Mouse (Mus musculus) heart, embryonic 12.5 days (tissue): ENCODE results near the gene Adam17. TPM values are rescaled to one million over a fixed set of nuclear protein-coding genes. Genes with fewer than 3 reads are reported as not detected.

Source experiments
- ATAC-seq: fragments of 200-750 bp; cut with Nextera tagmentation; 2 replicates; pipeline ENCODE4 v1.8.0; 2017; ENCODE audit warnings: moderate TSS enrichment, moderate library complexity; ENCODE audit not compliant: insufficient number of reproducible peaks, low FRiP score
- H3K27ac ChIP-seq: fragments of 300-500 bp; sonication (generic); 2 replicates; pipeline ENCODE4 v1.5.1; 2016; ENCODE audit warnings: mild to moderate bottlenecking, moderate library complexity; ENCODE audit not compliant: poor library complexity, severe bottlenecking
- H3K27me3 ChIP-seq: fragments of 300-500 bp; sonication (generic); replicated peaks from 2 replicates; pipeline ENCODE4 v1.6.1; 2016; ENCODE audit warnings: mild to moderate bottlenecking, moderate library complexity
- H3K36me3 ChIP-seq: fragments of 300-500 bp; sonication (generic); 2 replicates; pipeline ENCODE4 v1.6.1; 2016; ENCODE audit warnings: mild to moderate bottlenecking, moderate library complexity
- H3K4me1 ChIP-seq: fragments of 300-500 bp; sonication (generic); replicated peaks from 2 replicates; pipeline ENCODE4 v1.6.1; 2016; ENCODE audit warnings: mild to moderate bottlenecking
- H3K4me2 ChIP-seq: fragments of 300-500 bp; sonication (generic); 2 replicates; pipeline ENCODE4 v1.6.1; 2016; ENCODE audit warnings: mild to moderate bottlenecking, moderate library complexity
- H3K4me3 ChIP-seq: fragments of 300-500 bp; sonication (generic); 2 replicates; pipeline ENCODE4 v1.5.1; 2016; ENCODE audit warnings: mild to moderate bottlenecking
- H3K9ac ChIP-seq: fragments of 300-500 bp; sonication (generic); 2 replicates; pipeline ENCODE4 v1.6.1; 2016; ENCODE audit warnings: mild to moderate bottlenecking, moderate library complexity
- H3K9me3 ChIP-seq: fragments of 300-500 bp; sonication (generic); replicated peaks from 2 replicates; pipeline ENCODE4 v1.6.1; 2016; ENCODE audit warnings: mild to moderate bottlenecking, moderate library complexity
- WGBS: fragments of 180-500 bp; shearing (Covaris S2); methylation state at CpG from one replicate; pipeline ENCODE4 v1.1.7; 2016; 5-methylcytosine and 5-hydroxymethylcytosine counted together
- polyA plus RNA-seq: library from polyadenylated mRNA; unstranded; fragments of >200 nt; fragmentation: Nextera tagmentation; extraction: Ambion mirVana; gene quantifications from 2 replicates; pipeline ENCODE4 v1.2.1, GENCODE M21; 2016

The Adam17 gene
- polyA plus RNA-seq, 1 experiment from 2014 or later = 39.9 TPM

GRCm38 (mm10) chr12:21325266-21325665 lies 48.2 kb downstream of the Adam17 start:
- no peak for ATAC-seq
- H3K9me3 ChIP-seq = no peaks in the 10 kb centered on the region
- H3K4me2 ChIP-seq = no peak overlapping the region
- H3K9ac ChIP-seq = no peak overlapping the region
- peaks cover 86% of the 10 kb centered on the region for H3K36me3 ChIP-seq
- H3K27ac ChIP-seq = no peak overlapping the region
- H3K27me3 ChIP-seq = no peaks in the 10 kb centered on the region
- H3K4me1 ChIP-seq = peaks cover 7% of the 10 kb centered on the region
- WGBS = 87% methylated on average over 8 of the region's 8 CpGs
- H3K4me3 ChIP-seq = no peak overlapping the region

- H3K4me2 ChIP-seq = no peak overlapping the region
- H3K27me3 ChIP-seq = no peaks in the 10 kb centered on the region
- 79% methylated on average over 5 of the region's 5 CpGs for WGBS
- no peak for ATAC-seq
- peaks cover 89% of the 10 kb centered on the region for H3K36me3 ChIP-seq
- H3K9me3 ChIP-seq = no peaks in the 10 kb centered on the region
- H3K4me1 ChIP-seq = peaks cover 6% of the 10 kb centered on the region
- no peak overlapping the region for H3K4me3 ChIP-seq
- H3K9ac ChIP-seq = no peak overlapping the region
- H3K27ac ChIP-seq = no peak overlapping the region
Observed at GRCm38 (mm10) chr12:21324101-21324500, 49.3 kb downstream of the Adam17 start.

- no peak overlapping the region for H3K4me2 ChIP-seq
- peaks cover 82% of the 10 kb centered on the region for H3K36me3 ChIP-seq
- no peak overlapping the region for H3K4me3 ChIP-seq
- H3K27ac ChIP-seq = no peak overlapping the region
- 71% methylated on average over 9 of the region's 9 CpGs for WGBS
- ATAC-seq = no peak
- no peaks in the 10 kb centered on the region for H3K27me3 ChIP-seq
- no peak overlapping the region for H3K9ac ChIP-seq
- no peaks in the 10 kb centered on the region for H3K9me3 ChIP-seq
- no peaks in the 10 kb centered on the region for H3K4me1 ChIP-seq
Observed at GRCm38 (mm10) chr12:21322856-21323255, 50.6 kb downstream of the Adam17 start.

- H3K36me3 ChIP-seq = peaks cover 77% of the 10 kb centered on the region
- H3K27ac ChIP-seq = no peak overlapping the region
- H3K4me3 ChIP-seq = no peak overlapping the region
- 83% methylated on average over 4 of the region's 4 CpGs for WGBS
- ATAC-seq = no peak
- 0 out of 2 replicates have a peak, but pooled peaks cover under 1% of the 10 kb centered on the region for H3K4me1 ChIP-seq
- no peak overlapping the region for H3K4me2 ChIP-seq
- no peaks in the 10 kb centered on the region for H3K27me3 ChIP-seq
- H3K9me3 ChIP-seq = no peaks in the 10 kb centered on the region
- H3K9ac ChIP-seq = no peak overlapping the region
Observed at GRCm38 (mm10) chr12:21322296-21322695, 51.1 kb downstream of the Adam17 start.

- Histone ChIP-seq H3K27ac (no peak overlapping the region), H3K4me2 (no peak overlapping the region), H3K4me1 (peaks cover 6% of the 10 kb centered on the region; the same call in 1 of the 2 replicates), H3K9ac (no peak overlapping the region), H3K27me3 (no peaks in the 10 kb centered on the region), H3K4me3 (no peak overlapping the region), H3K9me3 (no peaks in the 10 kb centered on the region), H3K36me3 (peaks cover 66% of the 10 kb centered on the region)
- no peak for ATAC-seq
- WGBS = 81% methylated on average over 9 of the region's 9 CpGs
Observed at GRCm38 (mm10) chr12:21321170-21321569, 52.3 kb downstream of the Adam17 start.

GRCm38 (mm10) chr12:21320317-21320716 lies 53.1 kb downstream of the Adam17 start:
- Histone ChIP-seq H3K4me1 (peaks cover 6% of the 10 kb centered on the region; the same call in 1 of the 2 replicates), H3K9ac (no peak overlapping the region), H3K4me2 (no peak overlapping the region), H3K27ac (no peak overlapping the region), H3K4me3 (no peak overlapping the region), H3K9me3 (no peaks in the 10 kb centered on the region), H3K36me3 (peaks cover 57% of the 10 kb centered on the region), H3K27me3 (no peaks in the 10 kb centered on the region)
- WGBS = 76% methylated on average over 4 of the region's 4 CpGs
- no peak for ATAC-seq

- Histone ChIP-seq H3K9me3 (no peaks in the 10 kb centered on the region), H3K4me3 (no peak overlapping the region), H3K27me3 (no peaks in the 10 kb centered on the region), H3K27ac (no peak overlapping the region), H3K36me3 (peaks cover 62% of the 10 kb centered on the region), H3K9ac (no peak overlapping the region), H3K4me1 (peaks cover 6% of the 10 kb centered on the region; the same call in 1 of the 2 replicates), H3K4me2 (no peak overlapping the region)
- no peak for ATAC-seq
- 80% methylated on average over 12 of the region's 12 CpGs for WGBS
Observed at GRCm38 (mm10) chr12:21318143-21318895, 55.1 kb downstream of the Adam17 start.

- H3K4me3 ChIP-seq = peak overlapping the region; percentile 77
- ATAC-seq = no peak
- peak overlapping the region; percentile 84 for H3K9ac ChIP-seq
- peaks cover 61% of the 10 kb centered on the region for H3K36me3 ChIP-seq
- 33% methylated on average over 7 of the region's 7 CpGs for WGBS
- no peaks in the 10 kb centered on the region for H3K27me3 ChIP-seq
- H3K4me2 ChIP-seq = peak overlapping the region; percentile 71
- H3K27ac ChIP-seq = peak overlapping the region; percentile 69; the same call in 1 of the 2 replicates
- peaks cover 6% of the 10 kb centered on the region; the same call in 1 of the 2 replicates for H3K4me1 ChIP-seq
- no peaks in the 10 kb centered on the region for H3K9me3 ChIP-seq
Observed at GRCm38 (mm10) chr12:21316869-21317265, 56.6 kb downstream of the Adam17 start.

GRCm38 (mm10) chr12:21315923-21316868 lies 57.2 kb downstream of the Adam17 start, which contains the start of gene Iah1:
Iah1 (plus strand) TSS chr12:21316389.
- WGBS = 2% methylated on average over 59 of the region's 59 CpGs
- ATAC-seq = peak; percentile 93

GRCm38 (mm10) chr12:21312201-21312600 lies 61.2 kb downstream of the Adam17 start:
- Histone ChIP-seq H3K27ac (no peak overlapping the region), H3K9me3 (no peaks in the 10 kb centered on the region), H3K4me1 (peaks cover 5% of the 10 kb centered on the region; the same call in 1 of the 2 replicates), H3K9ac (no peak overlapping the region), H3K27me3 (no peaks in the 10 kb centered on the region), H3K36me3 (peaks cover 78% of the 10 kb centered on the region), H3K4me3 (no peak overlapping the region), H3K4me2 (no peak overlapping the region)
- 83% methylated on average over 5 of the region's 5 CpGs for WGBS
- no peak for ATAC-seq

More at GRCm38 (mm10) chr12:21315923-21316868, 57.2 kb downstream of the Adam17 start, which contains the start of gene Iah1:
- no peaks in the 10 kb centered on the region for H3K9me3 ChIP-seq
- H3K4me1 ChIP-seq = peaks cover 6% of the 10 kb centered on the region; the same call in 1 of the 2 replicates
- H3K4me3 ChIP-seq = peak within 1 kb of the TSS; percentile 77
- H3K4me2 ChIP-seq = peak within 1 kb of the TSS; percentile 71
- peaks cover 63% of the 10 kb centered on the region for H3K36me3 ChIP-seq
- H3K27me3 ChIP-seq = no peaks in the 10 kb centered on the region
- peak within 1 kb of the TSS; percentile 84 for H3K9ac ChIP-seq
- H3K27ac ChIP-seq = peak within 1 kb of the TSS; percentile 69

GRCm38 (mm10) chr12:21306721-21307120 lies 66.7 kb downstream of the Adam17 start:
- Histone ChIP-seq H3K9me3 (no peaks in the 10 kb centered on the region), H3K36me3 (peaks cover 94% of the 10 kb centered on the region), H3K4me1 (no peaks in the 10 kb centered on the region), H3K4me2 (no peak overlapping the region), H3K4me3 (no peak overlapping the region), H3K27ac (no peak overlapping the region), H3K27me3 (no peaks in the 10 kb centered on the region), H3K9ac (no peak overlapping the region)
- 87% methylated on average over 4 of the region's 4 CpGs for WGBS
- no peak for ATAC-seq
